Mouse (Mus musculus): ENCODE data around the gene Elovl2. TPM values are rescaled to one million over a fixed set of nuclear protein-coding genes. Genes with fewer than 3 reads are reported as not detected.

Elovl2 gene
- polyA plus RNA-seq, 1 experiment: not detected

DNA sequence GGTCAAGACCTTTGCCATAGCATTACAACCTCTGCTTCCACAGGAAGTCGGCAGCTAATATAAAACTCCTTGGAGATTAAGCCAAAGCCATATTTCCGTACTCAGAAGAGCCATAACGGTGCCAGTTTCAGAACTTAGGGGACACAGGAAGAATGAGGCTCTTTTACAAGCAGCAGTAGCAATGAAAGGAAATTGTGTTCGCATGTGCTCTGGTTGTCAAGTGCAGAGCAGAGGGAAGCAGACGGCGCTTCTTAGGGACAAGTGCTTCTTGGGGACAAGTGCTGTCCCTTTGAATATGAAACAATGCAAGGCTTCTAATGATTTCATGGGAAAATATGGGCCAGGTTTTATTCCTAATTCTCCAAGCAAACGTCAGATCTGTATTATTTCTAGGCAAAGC lies 16.9 kb downstream of the Elovl2 start:
- Histone ChIP-seq H3K4me1 (ENCODE audit: control insufficient read depth) (no peaks in the 10 kb centered on the region), H3K9me3 (ENCODE audit: control insufficient read depth, low read length) (no peaks in the 10 kb centered on the region), H3K36me3 (ENCODE audit: control insufficient read depth) (no peaks in the 10 kb centered on the region; the same call in 1 of the 2 replicates), H3K4me3 (replicated peaks) (no peak overlapping the region), H3K27me3 (ENCODE audit: control insufficient read depth) (no peaks in the 10 kb centered on the region)
- no peak for TF ChIP-seq GATA1 (IDR thresholded peaks at IDR 0.05; ENCODE audit: low read length)
- no peak for TF ChIP-seq TAL1 (IDR thresholded peaks at IDR 0.05; ENCODE audit: low read length)

DNA sequence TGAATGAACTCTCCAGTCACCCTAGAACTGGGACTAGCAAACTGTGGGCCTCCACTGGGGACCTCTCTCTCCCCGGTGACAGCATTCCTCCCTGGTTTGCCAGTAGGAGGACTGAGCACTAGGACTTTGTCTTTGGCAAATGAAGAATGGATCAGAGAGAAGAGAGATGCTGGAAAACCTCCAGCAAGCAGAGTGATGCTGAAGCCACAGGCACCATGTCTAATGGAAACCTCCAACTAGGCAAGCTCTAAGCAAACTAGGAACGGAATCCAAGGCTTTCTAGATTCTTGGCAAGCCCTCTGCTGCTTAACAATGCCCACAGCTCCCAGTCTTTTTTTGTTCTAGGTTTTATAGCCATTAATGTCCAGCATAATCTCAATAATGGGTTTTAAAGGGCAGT lies 19.3 kb downstream of the Elovl2 start:
- H3K27me3 ChIP-seq (ENCODE audit: control insufficient read depth): no peaks in the 10 kb centered on the region
- no peaks in the 10 kb centered on the region; the same call in 1 of the 2 replicates for H3K36me3 ChIP-seq (ENCODE audit: control insufficient read depth)
- no peak overlapping the region for H3K4me3 ChIP-seq (replicated peaks)
- H3K4me1 ChIP-seq (ENCODE audit: control insufficient read depth): no peaks in the 10 kb centered on the region
- TF ChIP-seq GATA1 (IDR thresholded peaks at IDR 0.05; ENCODE audit: low read length) (no peak), TAL1 (IDR thresholded peaks at IDR 0.05; ENCODE audit: low read length) (no peak)
- no peaks in the 10 kb centered on the region for H3K9me3 ChIP-seq (ENCODE audit: control insufficient read depth, low read length)

GRCm38 (mm10) chr13:41195640-41196333 lies 24.4 kb downstream of the Elovl2 start:
- H3K4me1 ChIP-seq (ENCODE audit: control insufficient read depth): no peaks in the 10 kb centered on the region
- no peaks in the 10 kb centered on the region for H3K9me3 ChIP-seq (ENCODE audit: control insufficient read depth, low read length)
- no peaks in the 10 kb centered on the region for H3K27me3 ChIP-seq (ENCODE audit: control insufficient read depth)
- no peaks in the 10 kb centered on the region for H3K36me3 ChIP-seq (ENCODE audit: control insufficient read depth)
- TF ChIP-seq TAL1 (IDR thresholded peaks at IDR 0.05; ENCODE audit: low read length) (no peak), GATA1 (IDR thresholded peaks at IDR 0.05; ENCODE audit: low read length) (no peak)
- H3K4me3 ChIP-seq (replicated peaks): no peak overlapping the region

- Histone ChIP-seq H3K9me3 (ENCODE audit: control insufficient read depth, low read length) (no peaks in the 10 kb centered on the region), H3K36me3 (ENCODE audit: control insufficient read depth) (peaks cover 2% of the 10 kb centered on the region; the same call in 1 of the 2 replicates), H3K4me1 (ENCODE audit: control insufficient read depth) (no peaks in the 10 kb centered on the region), H3K4me3 (replicated peaks) (no peak overlapping the region), H3K27me3 (ENCODE audit: control insufficient read depth) (no peaks in the 10 kb centered on the region)
- TF ChIP-seq TAL1 (IDR thresholded peaks at IDR 0.05; ENCODE audit: low read length): no peak
Observed at GRCm38 (mm10) chr13:41187886-41188285, 32.3 kb downstream of the Elovl2 start.

GRCm38 (mm10) chr13:41158426-41158825 lies 61.8 kb downstream of the Elovl2 start:
- TF ChIP-seq TAL1 (IDR thresholded peaks at IDR 0.05; ENCODE audit: low read length) (no peak), GATA1 (IDR thresholded peaks at IDR 0.05; ENCODE audit: low read length) (no peak)
- H3K27me3 ChIP-seq (ENCODE audit: control insufficient read depth): no peaks in the 10 kb centered on the region
- H3K36me3 ChIP-seq (ENCODE audit: control insufficient read depth): no peaks in the 10 kb centered on the region
- H3K4me1 ChIP-seq (ENCODE audit: control insufficient read depth): no peaks in the 10 kb centered on the region
- no peaks in the 10 kb centered on the region for H3K9me3 ChIP-seq (ENCODE audit: control insufficient read depth, low read length)
- no peak overlapping the region for H3K4me3 ChIP-seq (replicated peaks)

DNA sequence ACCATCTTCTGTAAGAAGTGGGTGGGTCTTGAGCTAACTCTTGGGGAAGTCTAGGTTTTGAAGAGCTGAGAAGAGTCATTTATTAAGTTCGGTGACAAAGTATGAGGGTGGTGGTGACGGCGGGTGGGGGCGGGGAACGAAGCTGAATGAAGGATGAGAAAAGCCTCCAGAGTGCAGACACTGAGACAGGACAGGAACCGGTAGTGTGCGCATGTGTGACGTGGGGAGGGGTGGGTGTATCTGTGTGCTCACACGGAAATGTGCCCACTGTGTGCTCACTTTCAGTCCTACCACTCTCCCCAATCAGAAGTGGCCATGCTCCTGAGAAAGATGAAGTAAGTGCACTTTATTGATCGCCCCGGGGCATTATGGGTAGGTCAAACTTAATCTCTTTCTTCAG lies 67.1 kb downstream of the Elovl2 start:
- no peaks in the 10 kb centered on the region for H3K36me3 ChIP-seq (ENCODE audit: control insufficient read depth)
- H3K4me1 ChIP-seq (ENCODE audit: control insufficient read depth): no peaks in the 10 kb centered on the region

DNA sequence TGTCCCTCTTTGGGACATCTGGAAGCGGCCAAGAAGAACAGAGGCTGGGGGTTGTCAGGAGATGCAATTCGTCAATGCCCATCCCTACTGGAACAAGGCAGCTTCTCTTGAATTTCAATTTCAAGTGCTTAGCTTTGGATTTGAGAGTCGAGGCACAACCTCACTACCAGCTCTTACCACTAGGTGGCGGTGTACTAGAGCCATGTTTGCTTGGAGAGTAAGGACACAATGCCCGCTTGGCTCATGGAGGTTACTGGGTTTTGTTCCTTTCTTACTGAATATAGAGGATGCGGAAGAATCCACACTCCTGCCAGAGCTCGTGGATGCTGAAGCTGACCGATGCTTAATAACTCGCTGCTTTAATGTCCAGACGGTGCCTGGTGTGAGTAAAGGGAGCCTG lies 73.9 kb downstream of the Elovl2 start:
- TF ChIP-seq GATA1 (IDR thresholded peaks at IDR 0.05; ENCODE audit: low read length) (no peak), TAL1 (IDR thresholded peaks at IDR 0.05; ENCODE audit: low read length) (no peak)

More for the DNA sequence above, 67.1 kb downstream of the Elovl2 start:
- Histone ChIP-seq H3K27me3 (ENCODE audit: control insufficient read depth) (no peaks in the 10 kb centered on the region), H3K9me3 (ENCODE audit: control insufficient read depth, low read length) (no peaks in the 10 kb centered on the region), H3K4me3 (replicated peaks) (no peak overlapping the region)
- TF ChIP-seq TAL1 (IDR thresholded peaks at IDR 0.05; ENCODE audit: low read length) (no peak), GATA1 (IDR thresholded peaks at IDR 0.05; ENCODE audit: low read length) (no peak)

DNA sequence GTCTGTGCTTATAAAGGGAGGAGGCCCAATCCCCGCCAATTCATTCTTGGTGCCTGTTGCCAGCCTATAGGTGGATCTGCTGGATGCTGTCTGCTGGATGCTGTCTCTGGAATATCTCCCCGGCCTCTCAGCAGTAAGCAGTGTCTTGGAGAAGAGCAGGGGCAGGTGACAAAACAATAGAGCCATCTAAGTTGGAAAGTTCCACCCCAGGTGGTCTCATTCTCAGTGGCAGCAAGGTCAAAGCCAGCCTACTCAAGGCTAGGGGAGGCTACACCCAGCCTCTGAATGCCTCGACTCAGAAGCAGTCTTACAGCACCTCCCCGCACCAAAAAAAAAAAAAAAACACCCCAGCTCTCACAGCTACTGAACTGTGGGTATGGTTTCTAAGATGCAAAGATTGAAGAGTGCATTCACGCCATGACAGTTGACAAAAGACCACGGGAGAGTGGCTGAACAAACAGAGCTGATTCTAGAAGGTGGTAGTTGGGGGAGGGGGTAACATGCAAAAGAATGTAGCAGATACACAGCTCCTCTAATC lies 74.7 kb downstream of the Elovl2 start:
- TF ChIP-seq TAL1 (IDR thresholded peaks at IDR 0.05; ENCODE audit: low read length): no peak
- TF ChIP-seq GATA1 (IDR thresholded peaks at IDR 0.05; ENCODE audit: low read length): no peak
- Histone ChIP-seq H3K9me3 (ENCODE audit: control insufficient read depth, low read length) (no peaks in the 10 kb centered on the region), H3K27me3 (ENCODE audit: control insufficient read depth) (no peaks in the 10 kb centered on the region), H3K36me3 (ENCODE audit: control insufficient read depth) (no peaks in the 10 kb centered on the region), H3K4me3 (replicated peaks) (no peak overlapping the region), H3K4me1 (ENCODE audit: control insufficient read depth) (no peaks in the 10 kb centered on the region)

More for the DNA sequence above, 73.9 kb downstream of the Elovl2 start:
- no peaks in the 10 kb centered on the region for H3K36me3 ChIP-seq (ENCODE audit: control insufficient read depth)
- H3K4me1 ChIP-seq (ENCODE audit: control insufficient read depth): no peaks in the 10 kb centered on the region
- H3K4me3 ChIP-seq (replicated peaks): no peak overlapping the region
- no peaks in the 10 kb centered on the region for H3K9me3 ChIP-seq (ENCODE audit: control insufficient read depth, low read length)
- no peaks in the 10 kb centered on the region for H3K27me3 ChIP-seq (ENCODE audit: control insufficient read depth)

GRCm38 (mm10) chr13:41134901-41135300 lies 85.3 kb downstream of the Elovl2 start:
- H3K4me3 ChIP-seq (replicated peaks): no peak overlapping the region
- H3K9me3 ChIP-seq (ENCODE audit: control insufficient read depth, low read length): no peaks in the 10 kb centered on the region
- no peaks in the 10 kb centered on the region for H3K36me3 ChIP-seq (ENCODE audit: control insufficient read depth)
- no peak for TF ChIP-seq TAL1 (IDR thresholded peaks at IDR 0.05; ENCODE audit: low read length)
- no peak for TF ChIP-seq GATA1 (IDR thresholded peaks at IDR 0.05; ENCODE audit: low read length)
- H3K27me3 ChIP-seq (ENCODE audit: control insufficient read depth): no peaks in the 10 kb centered on the region
- H3K4me1 ChIP-seq (ENCODE audit: control insufficient read depth): no peaks in the 10 kb centered on the region

Other genes starting within 250 kb of the Elovl2 start
- gene Pak1ip1, start 219.4 kb downstream of the Elovl2 start, polyA plus RNA-seq (2012): 5.2 and 6.2 TPM in 2 replicates
- 128 and 145 TPM in 2 replicates for gene Tmem14c, start 204.1 kb downstream of the Elovl2 start, polyA plus RNA-seq (2012)
- 0.02 TPM in 1 of 2 replicates, not detected in the other for gene Mak, start 140.7 kb downstream of the Elovl2 start, polyA plus RNA-seq (2012)
- not detected in 2 replicates for gene Gcm2, start 109.4 kb downstream of the Elovl2 start, polyA plus RNA-seq (2012)
- gene Sycp2l, start 106.1 kb downstream of the Elovl2 start, polyA plus RNA-seq (2012): not detected in 2 replicates
- gene Smim13, start 29.4 kb upstream of the Elovl2 start, polyA plus RNA-seq (2012): 0.09 and 0.14 TPM in 2 replicates
- gene Gm17364, start 53.6 kb upstream of the Elovl2 start, polyA plus RNA-seq (2012): not detected in 2 replicates

Data from erythroblast, embryonic 14.5 days (primary cell).